17 mouse cellular contexts compared by ENCODE assay signal in genomic region chr17:30177435-30177834, GRCm38 (mm10).
A peak's percentile ranks its signal among the peaks of the same experiment; 100 is the strongest.
DNase-seq lines count a peak whose midpoint lies in the region; ATAC-seq and TF ChIP-seq lines count a peak whose summit lies in the region.
"Had no signal": no experiment of that assay in that cellular context is flagged by ENCODE, and none has a peak within 500 bp of the region (broad histone marks: within the 10 kb centered on the region; RNA-seq: fewer than 3 reads in every experiment).

No protein-coding gene starts in this region.

- no peak overlapping the region for H3K4me3 ChIP-seq in heart, embryonic 10.5 days
- H3K4me3 ChIP-seq in midbrain, embryonic 14.5 days (replicated peaks; ENCODE audit: low read depth, low read length) = no peak overlapping the region
- no peak overlapping the region for H3K4me3 ChIP-seq in midbrain, embryonic 11.5 days (ENCODE audit: low read depth, low read length)
- H3K4me3 ChIP-seq in cerebellum, adult 2 months (replicated peaks; ENCODE audit: insufficient read depth, low read depth, low read length) = no peak overlapping the region
- H3K4me3 ChIP-seq: embryonic facial prominence, embryonic 15.5 days; heart, embryonic 12.5 days; left cerebral cortex, adult 2 months; neural tube, embryonic 13.5 days had no signal

- H3K9me3 ChIP-seq in heart, embryonic 10.5 days = no peaks in the 10 kb centered on the region
- no peaks in the 10 kb centered on the region for H3K9me3 ChIP-seq in midbrain, embryonic 14.5 days (ENCODE audit: control insufficient read depth, low read length)
- H3K9me3 ChIP-seq in midbrain, embryonic 11.5 days (ENCODE audit: control insufficient read depth, low read length) = no peaks in the 10 kb centered on the region
- H3K9me3 ChIP-seq: embryonic facial prominence, embryonic 15.5 days; heart, embryonic 12.5 days; neural tube, embryonic 13.5 days had no signal

- DNase-seq in heart, adult 11 months = peak; percentile 94
- no peak for DNase-seq in heart, embryonic 10.5 days (ENCODE audit: low spot score)
- peak; percentile 46 for DNase-seq in midbrain, embryonic 14.5 days
- no peak for DNase-seq in midbrain, embryonic 11.5 days (ENCODE audit: low spot score, missing footprints)
- peak; percentile 90 to 91 for DNase-seq in cerebellum, adult 2 months
- DNase-seq in kidney, postnatal 25 days = peak; percentile 77 to 81
- no peak for DNase-seq in right cerebral cortex, adult 18-20 months
- DNase-seq in T-cell, adult 2 months (ENCODE audit: low spot score) = no peak
- DNase-seq: B cell, adult 2 months; liver, postnatal 0 days; thymus, postnatal 4 days had no signal

- no peak for TF ChIP-seq POLR2A in cerebellum, adult 2 months (IDR thresholded peaks at IDR 0.05; ENCODE audit: borderline replicate concordance, insufficient read depth, low read length)

- no peak overlapping the region for H3K4me2 ChIP-seq in midbrain, embryonic 14.5 days (ENCODE audit: low read length)
- H3K4me2 ChIP-seq in midbrain, embryonic 11.5 days = no peak overlapping the region
- H3K4me2 ChIP-seq: embryonic facial prominence, embryonic 15.5 days; heart, embryonic 12.5 days; neural tube, embryonic 13.5 days had no signal

- no peak overlapping the region for H3K27ac ChIP-seq in heart, embryonic 10.5 days
- H3K27ac ChIP-seq in midbrain, embryonic 14.5 days (replicated peaks; ENCODE audit: low read depth, low read length) = no peak overlapping the region
- no peak overlapping the region for H3K27ac ChIP-seq in midbrain, embryonic 11.5 days (ENCODE audit: low read depth, low read length)
- H3K27ac ChIP-seq in cerebellum, adult 2 months (ENCODE audit: insufficient read depth, low read length) = 0 out of 2 replicates have a peak overlapping the region, but pooled peaks have one; percentile 0
- H3K27ac ChIP-seq: embryonic facial prominence, embryonic 15.5 days; left cerebral cortex, adult 2 months; neural tube, embryonic 13.5 days had no signal

- WGBS in heart, embryonic 10.5 days = 94% methylated on average over 4 of the region's 4 CpGs
- 77% methylated on average over 4 of the region's 4 CpGs for WGBS in midbrain, embryonic 14.5 days
- WGBS in midbrain, embryonic 11.5 days = 97% methylated on average over 4 of the region's 4 CpGs
- 7% methylated on average over 4 of the region's 4 CpGs for WGBS in cerebellum, adult 2 months

- H3K27me3 ChIP-seq in heart, embryonic 10.5 days (ENCODE audit: insufficient read depth, poor library complexity, severe bottlenecking) = no peaks in the 10 kb centered on the region
- no peaks in the 10 kb centered on the region for H3K27me3 ChIP-seq in midbrain, embryonic 14.5 days (ENCODE audit: control insufficient read depth, insufficient read depth, low read length)
- no peaks in the 10 kb centered on the region for H3K27me3 ChIP-seq in midbrain, embryonic 11.5 days (ENCODE audit: control insufficient read depth, insufficient read depth, low read length)
- no peaks in the 10 kb centered on the region for H3K27me3 ChIP-seq in cerebellum, adult 2 months (ENCODE audit: control insufficient read depth, insufficient read depth, low read length)
- H3K27me3 ChIP-seq: embryonic facial prominence, embryonic 15.5 days; heart, embryonic 12.5 days; neural tube, embryonic 13.5 days; Patski had no signal

- peaks cover 8% of the 10 kb centered on the region; the same call in 1 of the 2 replicates for H3K36me3 ChIP-seq in heart, embryonic 10.5 days
- H3K36me3 ChIP-seq in midbrain, embryonic 14.5 days (ENCODE audit: control insufficient read depth, insufficient read depth, low read length) = no peaks in the 10 kb centered on the region
- H3K36me3 ChIP-seq in midbrain, embryonic 11.5 days (ENCODE audit: control insufficient read depth, insufficient read depth, low read length) = peaks cover 6% of the 10 kb centered on the region; the same call in 1 of the 2 replicates
- H3K36me3 ChIP-seq: neural tube, embryonic 13.5 days had no signal

- TF ChIP-seq CTCF in cerebellum, adult 2 months (IDR thresholded peaks at IDR 0.05; ENCODE audit: borderline replicate concordance, insufficient read depth, low read depth, low read length) = no peak

- H3K9ac ChIP-seq in midbrain, embryonic 14.5 days (replicated peaks; ENCODE audit: low read length) = no peak overlapping the region
- H3K9ac ChIP-seq in midbrain, embryonic 11.5 days (ENCODE audit: low read length) = no peak overlapping the region
- H3K9ac ChIP-seq: embryonic facial prominence, embryonic 15.5 days; heart, embryonic 12.5 days; liver, postnatal 0 days; neural tube, embryonic 13.5 days had no signal

- ATAC-seq in midbrain, embryonic 14.5 days (ENCODE audit: low FRiP score, low TSS enrichment) = no peak
- no peak for ATAC-seq in midbrain, embryonic 11.5 days (ENCODE audit: low FRiP score)
- ATAC-seq: inflammation-experienced regulatory T-cells, adult 6 months; liver, postnatal 0 days; Patski had no signal

- H3K4me1 ChIP-seq in heart, embryonic 10.5 days = peaks cover 16% of the 10 kb centered on the region; the same call in 1 of the 2 replicates
- no peaks in the 10 kb centered on the region for H3K4me1 ChIP-seq in midbrain, embryonic 14.5 days (ENCODE audit: control insufficient read depth, insufficient read depth, low read length)
- H3K4me1 ChIP-seq in midbrain, embryonic 11.5 days (ENCODE audit: control insufficient read depth, insufficient read depth, low read length) = no peaks in the 10 kb centered on the region
- H3K4me1 ChIP-seq in cerebellum, adult 2 months (ENCODE audit: control insufficient read depth, insufficient read depth, low read length) = peaks cover 17% of the 10 kb centered on the region

Comparison
In these comparisons a context has a peak if more than half of its experiments do, and no peak if none do; other contexts are left out.
1. DNase-seq: peak in heart, adult 11 months (single experiment), midbrain, embryonic 14.5 days (single experiment), cerebellum, adult 2 months (2 of 2) and kidney, postnatal 25 days (2 of 2); none in heart, embryonic 10.5 days (single experiment), midbrain, embryonic 11.5 days (single experiment), right cerebral cortex, adult 18-20 months (single experiment) and T-cell, adult 2 months (single experiment).